Mouse (Mus musculus) 3T3-L1 (cell line): ENCODE results near the gene Bhmt.
"Not testable (repeated sequence)": the region's sequence is repeated elsewhere in the genome, so short reads cannot be mapped to it uniquely, and the experiment has no call there.

Experiments
- DNase-seq: peaks from one replicate; pipeline ENCODE4 v3.0.0-alpha.2; 2015; ENCODE audit warnings: low read depth, low spot score

Gene Bhmt

GRCm38 (mm10) chr13:93608476-93608875, 29.3 kb downstream of the Bhmt start:
- no peak for DNase-seq

GRCm38 (mm10) chr13:93607701-93608100, 30.1 kb downstream of the Bhmt start:
- DNase-seq = no peak

GRCm38 (mm10) chr13:93606868-93607578, 30.7 kb downstream of the Bhmt start:
- DNase-seq = no peak

- no peak for DNase-seq
Measured at GRCm38 (mm10) chr13:93604698-93605097, 33.1 kb downstream of the Bhmt start.

- DNase-seq = no peak
Measured at GRCm38 (mm10) chr13:93601527-93601926, 36.2 kb downstream of the Bhmt start.

- DNase-seq = no peak
Measured at GRCm38 (mm10) chr13:93593040-93593699, 44.6 kb downstream of the Bhmt start.

GRCm38 (mm10) chr13:93582526-93582925, 55.2 kb downstream of the Bhmt start:
- not testable (repeated sequence) for DNase-seq

- no peak for DNase-seq
Measured at GRCm38 (mm10) chr13:93580431-93580830, 57.3 kb downstream of the Bhmt start.

GRCm38 (mm10) chr13:93569676-93570075, 68.1 kb downstream of the Bhmt start:
- DNase-seq = no peak
